Mouse (Mus musculus) mammary gland, adult 2 months (tissue): ENCODE data around the gene Fhl3. TPM values are rescaled to one million over a fixed set of nuclear protein-coding genes. Genes with fewer than 3 reads are reported as not detected.

Experiments used
- polyA plus RNA-seq: library from polyadenylated mRNA; depleted of rRNA; stranded (reverse); fragments of >200 nt; gene quantifications from 2 replicates; pipeline ENCODE4 v1.2.3, GENCODE M21; 2012; ENCODE audit warnings: low replicate concordance; rRNA removed

The Fhl3 gene
- 41.5 and 102 TPM in 2 replicates for polyA plus RNA-seq

DNA sequence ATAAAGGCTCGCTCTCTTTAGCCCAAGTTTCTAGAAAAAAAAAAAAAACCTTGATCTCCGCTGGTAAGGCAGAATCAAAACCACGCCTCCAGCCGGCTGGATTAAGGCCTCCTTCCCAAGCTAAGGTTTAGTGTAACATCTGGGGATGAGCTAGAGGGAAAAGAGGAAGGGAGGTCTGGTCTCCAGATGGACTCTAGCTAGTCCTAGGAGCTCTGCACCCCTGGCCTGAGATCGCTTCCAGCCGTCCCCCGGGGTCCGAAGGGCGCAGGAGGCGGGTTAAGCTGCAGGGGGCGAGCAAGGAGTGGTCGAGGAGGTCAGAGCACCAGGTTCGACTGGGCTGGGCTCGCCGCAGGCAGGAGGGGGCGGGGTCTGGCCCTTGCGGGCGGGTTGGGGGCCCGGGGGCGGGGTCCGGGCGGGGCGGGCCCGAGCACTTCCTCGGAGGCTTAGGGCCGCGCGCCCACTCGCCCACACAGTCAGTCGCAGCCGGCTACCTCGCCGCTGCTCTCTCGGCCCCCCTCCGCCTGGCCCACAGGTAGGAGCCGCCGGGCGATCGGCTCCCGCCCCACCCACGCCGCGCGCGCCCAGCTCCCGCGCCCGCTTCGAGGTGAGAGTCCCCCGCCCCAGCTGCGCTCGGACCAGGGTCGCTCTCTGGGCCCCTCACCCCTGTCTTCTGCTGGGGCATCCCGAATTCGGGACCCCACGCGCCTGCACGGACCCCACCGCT lies at the start of gene Fhl3:
Fhl3 (plus strand) TSS at position 454 of the 724 bp plus-strand sequence.

DNA sequence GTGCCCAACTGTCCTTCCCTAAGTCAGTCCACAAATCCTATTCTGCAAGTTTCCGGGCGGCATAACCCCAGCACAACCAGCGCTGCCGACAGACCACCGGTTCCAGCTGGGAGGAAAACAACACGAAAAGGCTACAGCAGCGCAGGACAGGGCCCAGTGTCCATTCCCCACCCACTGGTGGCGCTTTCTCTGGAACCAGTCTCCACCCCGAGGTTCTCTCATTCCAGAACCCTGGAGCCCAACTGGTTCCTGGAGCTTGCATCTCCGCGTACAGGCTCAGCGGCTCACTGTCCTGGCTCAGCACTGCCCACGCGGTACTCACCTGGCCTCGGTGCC lies 44.0 kb upstream of the Fhl3 start, which contains the start of gene Pou3f1:
Pou3f1 (plus strand) TSS at position 290 of the 336 bp plus-strand sequence.

DNA sequence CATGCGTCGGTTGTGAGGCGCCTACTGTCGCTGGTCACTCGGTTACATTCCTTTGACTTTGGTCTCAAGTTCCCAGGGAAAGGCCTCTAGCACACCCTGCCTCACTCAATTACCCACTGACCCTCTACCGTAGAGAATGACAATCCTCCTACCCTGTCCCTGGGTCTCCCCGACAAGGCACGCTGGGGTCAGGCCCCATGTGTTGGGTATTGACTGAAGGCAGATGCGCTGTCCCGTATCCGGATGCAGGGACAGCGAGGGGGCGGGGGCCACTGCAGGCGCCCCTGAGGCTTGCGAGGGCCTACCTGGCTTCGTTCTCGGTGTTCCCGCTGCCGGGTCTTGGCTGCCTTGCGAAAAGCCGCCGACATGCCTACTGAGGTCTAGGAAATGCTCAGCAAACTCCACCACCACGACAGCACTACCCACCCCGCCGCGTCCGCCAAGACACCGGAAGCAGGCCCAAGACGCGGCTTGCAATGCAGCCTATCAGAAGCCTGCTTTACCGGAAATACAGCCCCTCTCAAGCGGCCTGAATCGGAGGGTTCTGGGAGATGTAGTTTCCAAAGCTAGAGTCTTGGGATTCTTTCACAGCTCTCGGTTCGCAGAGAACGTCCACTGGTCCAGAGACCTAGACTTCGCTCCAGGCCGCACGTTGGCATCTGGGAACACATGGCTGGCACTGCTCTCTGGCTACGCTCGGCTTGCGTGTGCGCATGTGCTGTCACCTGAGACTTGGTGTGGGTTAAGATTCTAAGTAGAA lies 7.2 kb upstream of the Fhl3 start, which contains the start of gene Utp11:
Utp11 (minus strand) TSS at position 466 of the 760 bp plus-strand sequence.

DNA sequence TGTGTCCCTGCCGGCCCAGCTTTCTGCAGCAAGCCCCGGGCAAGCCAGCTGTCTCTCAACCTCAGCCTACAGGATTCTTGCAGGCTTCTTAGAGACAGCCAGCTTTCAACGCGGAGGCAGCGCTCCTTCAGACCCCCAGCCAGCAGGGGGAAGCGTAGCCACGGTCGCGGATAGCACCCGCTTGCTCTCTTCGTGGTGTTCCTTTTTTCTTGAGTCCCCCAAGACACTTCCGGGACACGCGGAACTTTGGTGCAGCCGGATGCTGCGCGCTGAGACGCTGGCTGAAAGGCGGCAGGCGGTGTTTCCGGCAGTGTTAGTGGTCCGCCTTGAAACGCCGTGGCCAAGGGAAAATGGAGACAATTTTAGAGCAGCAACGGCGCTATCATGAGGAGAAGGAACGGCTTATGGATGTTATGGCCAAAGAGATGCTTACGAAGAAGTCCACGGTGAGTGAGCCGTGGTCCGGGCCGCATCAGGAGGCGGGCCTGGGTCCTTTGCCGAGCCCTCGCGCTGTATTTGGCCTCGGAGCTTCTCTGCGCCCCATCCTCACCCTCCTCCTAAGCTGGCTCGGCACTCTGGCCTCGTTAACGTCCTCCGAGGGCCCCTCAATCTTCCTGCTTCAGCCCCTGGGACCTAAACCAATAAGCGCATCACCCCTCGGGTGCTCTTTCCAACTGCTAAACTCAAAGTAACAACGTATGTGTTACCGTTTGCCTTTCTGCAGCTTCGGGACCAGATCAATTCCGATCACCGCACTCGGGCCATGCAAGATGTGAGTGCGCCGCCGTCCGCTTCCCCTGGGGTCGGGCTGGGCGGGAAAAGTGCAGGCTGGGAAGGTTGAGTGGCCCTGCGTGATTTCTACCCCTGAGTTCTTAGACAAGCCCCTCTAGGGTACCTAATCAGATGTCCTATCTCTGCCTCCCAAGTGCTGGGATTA lies 14.3 kb downstream of the Fhl3 start, which contains the start of gene Sf3a3:
Sf3a3 (plus strand) TSS at position 232 of the 937 bp plus-strand sequence.

DNA sequence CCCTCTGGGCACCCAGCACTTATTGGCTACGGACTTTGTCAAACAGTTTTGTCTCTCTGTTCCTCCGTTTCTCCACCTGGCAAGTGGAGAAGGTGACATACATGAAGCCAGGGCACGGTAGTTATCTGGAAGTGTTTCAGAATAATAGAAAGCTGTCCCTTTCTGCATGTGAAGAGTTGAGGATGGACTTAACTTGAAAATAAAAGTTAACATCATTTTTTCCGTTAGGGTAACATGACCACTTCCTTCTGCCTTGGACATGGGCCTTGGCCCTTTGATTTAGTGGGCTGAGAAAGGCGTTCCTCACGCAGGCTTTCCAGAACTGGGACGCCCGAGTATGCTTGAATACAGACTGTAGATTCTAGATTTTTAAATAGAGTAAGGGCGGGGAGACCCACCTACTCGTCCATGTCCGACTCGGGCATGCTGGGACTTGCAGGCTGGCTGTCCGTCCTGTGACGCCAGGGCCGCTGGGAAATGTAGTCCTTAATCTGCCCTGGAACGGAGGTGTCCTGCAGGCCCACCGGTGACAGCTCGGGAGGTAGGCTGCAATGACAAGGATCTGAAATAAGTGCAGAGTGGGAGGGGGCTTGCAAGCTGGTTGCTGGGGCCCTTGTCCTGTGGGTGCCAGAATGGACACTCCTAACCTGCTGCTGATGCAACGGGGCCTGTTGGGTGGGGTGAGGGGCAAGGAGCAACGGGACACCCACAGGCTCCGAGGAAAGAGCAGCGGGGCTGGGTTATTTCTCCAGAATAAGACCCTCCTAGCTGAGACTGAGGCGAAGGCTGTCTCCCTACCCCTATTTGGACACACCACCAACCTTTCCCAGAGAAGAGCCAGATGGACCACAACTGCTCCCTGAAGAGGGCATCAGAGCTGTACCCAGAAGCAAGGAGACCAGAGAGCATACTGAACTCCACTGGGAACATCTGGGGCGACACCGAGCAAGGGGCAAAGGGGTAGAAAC lies 41.2 kb downstream of the Fhl3 start, which contains the start of gene Inpp5b:
Inpp5b (plus strand) TSS at position 475 of the 968 bp plus-strand sequence.

Other genes starting within 250 kb of the Fhl3 start
- not detected in 2 replicates for gene 3100002H09Rik, start 89.9 kb upstream of the Fhl3 start, polyA plus RNA-seq
- 0.39 and 0.47 TPM in 2 replicates for gene Pou3f1, start 43.9 kb upstream of the Fhl3 start, polyA plus RNA-seq
- 2.9 and 5.9 TPM in 2 replicates for gene Utp11, start 7.1 kb upstream of the Fhl3 start, polyA plus RNA-seq
- gene Sf3a3, start 14.1 kb downstream of the Fhl3 start, polyA plus RNA-seq = 7.8 and 11.2 TPM in 2 replicates
- 31.4 and 60.4 TPM in 2 replicates for gene Inpp5b, start 41.1 kb downstream of the Fhl3 start, polyA plus RNA-seq
- gene Mtf1, start 101.4 kb downstream of the Fhl3 start, polyA plus RNA-seq = 7.1 and 8.2 TPM in 2 replicates
- gene Yrdc, start 150.0 kb downstream of the Fhl3 start, polyA plus RNA-seq = 32.9 and 51.7 TPM in 2 replicates
- 36.2 and 51.3 TPM in 2 replicates for gene 1110065P20Rik, start 150.5 kb downstream of the Fhl3 start, polyA plus RNA-seq
- gene Maneal, start 161.5 kb downstream of the Fhl3 start, polyA plus RNA-seq = 0.99 and 1.1 TPM in 2 replicates
- gene Epha10, start 180.2 kb downstream of the Fhl3 start, polyA plus RNA-seq = 0.09 and 0.11 TPM in 2 replicates
- gene 9930104L06Rik, start 236.3 kb downstream of the Fhl3 start, polyA plus RNA-seq = 9.7 and 11.8 TPM in 2 replicates
- 2.2 and 5.8 TPM in 2 replicates for gene Cdca8, start 238.6 kb downstream of the Fhl3 start, polyA plus RNA-seq